Mouse (Mus musculus) brain, embryonic 14.5 days (tissue): Measurements from ENCODE around the gene 9130008F23Rik.

ENCODE experiments used
- CTCF ChIP-seq: fragments of 200-500 bp; IDR thresholded peaks from 2 replicates; pipeline ENCODE4 v1.5.1; 2012; ENCODE audit warnings: inconsistent platforms, mild to moderate bottlenecking, moderate library complexity, borderline replicate concordance; ENCODE audit not compliant: insufficient read depth, insufficient read length; ENCODE audit errors: extremely low read depth
- POLR2A ChIP-seq: fragments of 200-500 bp; IDR thresholded peaks from 2 replicates; pipeline ENCODE4 v1.6.1; 2012; ENCODE audit warnings: mild to moderate bottlenecking, inconsistent platforms, borderline replicate concordance; ENCODE audit not compliant: poor library complexity, insufficient read depth, insufficient read length, severe bottlenecking; ENCODE audit errors: extremely low read depth

- TF ChIP-seq CTCF (no peak), POLR2A (no peak)
These were observed 23.8 kb upstream of the 9130008F23Rik start for GRCm38 (mm10) chr17:40904056-40904597.
